Mouse (Mus musculus) thymus, adult 2 months (tissue): ENCODE measurements around the gene Cbfb.

Source experiments
- CTCF ChIP-seq: fragments of 200-500 bp; IDR thresholded peaks from 2 replicates; pipeline ENCODE4 v1.5.1; 2012; ENCODE audit warnings: mild to moderate bottlenecking, control low read depth, low read length, moderate library complexity, borderline replicate concordance; ENCODE audit not compliant: control insufficient read depth, poor library complexity, insufficient read depth; ENCODE audit errors: extremely low read depth
- POLR2A ChIP-seq: fragments of 200-500 bp; IDR thresholded peaks from 2 replicates; pipeline ENCODE4 v1.6.1; 2012; ENCODE audit warnings: mild to moderate bottlenecking, low read length, control low read depth, moderate library complexity; ENCODE audit not compliant: control insufficient read depth, poor library complexity, insufficient read depth; ENCODE audit errors: extremely low read depth

DNA sequence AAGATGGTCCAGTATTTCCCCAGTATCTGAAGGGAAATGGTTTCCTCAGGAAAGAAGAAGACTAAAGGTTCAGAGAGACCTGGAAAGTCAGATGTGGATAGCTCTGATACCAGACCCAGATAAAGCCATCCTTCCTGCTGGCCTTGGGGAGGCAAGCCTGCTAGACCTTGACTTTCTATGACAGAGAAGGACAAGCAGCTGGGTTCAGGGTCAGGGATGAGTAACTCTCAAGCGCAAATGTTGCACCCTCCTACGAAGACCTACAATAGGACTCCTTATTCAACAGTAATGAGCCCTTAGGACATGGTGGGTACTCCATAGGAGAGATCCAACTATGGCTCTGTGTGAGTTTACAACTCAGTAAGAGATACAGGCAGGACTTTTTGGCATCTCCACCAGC is 5.3 kb upstream of the Cbfb start:
- TF ChIP-seq CTCF (no peak), POLR2A (no peak)
